Mouse (Mus musculus): ENCODE results near the gene Psmb8.

Gene Psmb8

DNA sequence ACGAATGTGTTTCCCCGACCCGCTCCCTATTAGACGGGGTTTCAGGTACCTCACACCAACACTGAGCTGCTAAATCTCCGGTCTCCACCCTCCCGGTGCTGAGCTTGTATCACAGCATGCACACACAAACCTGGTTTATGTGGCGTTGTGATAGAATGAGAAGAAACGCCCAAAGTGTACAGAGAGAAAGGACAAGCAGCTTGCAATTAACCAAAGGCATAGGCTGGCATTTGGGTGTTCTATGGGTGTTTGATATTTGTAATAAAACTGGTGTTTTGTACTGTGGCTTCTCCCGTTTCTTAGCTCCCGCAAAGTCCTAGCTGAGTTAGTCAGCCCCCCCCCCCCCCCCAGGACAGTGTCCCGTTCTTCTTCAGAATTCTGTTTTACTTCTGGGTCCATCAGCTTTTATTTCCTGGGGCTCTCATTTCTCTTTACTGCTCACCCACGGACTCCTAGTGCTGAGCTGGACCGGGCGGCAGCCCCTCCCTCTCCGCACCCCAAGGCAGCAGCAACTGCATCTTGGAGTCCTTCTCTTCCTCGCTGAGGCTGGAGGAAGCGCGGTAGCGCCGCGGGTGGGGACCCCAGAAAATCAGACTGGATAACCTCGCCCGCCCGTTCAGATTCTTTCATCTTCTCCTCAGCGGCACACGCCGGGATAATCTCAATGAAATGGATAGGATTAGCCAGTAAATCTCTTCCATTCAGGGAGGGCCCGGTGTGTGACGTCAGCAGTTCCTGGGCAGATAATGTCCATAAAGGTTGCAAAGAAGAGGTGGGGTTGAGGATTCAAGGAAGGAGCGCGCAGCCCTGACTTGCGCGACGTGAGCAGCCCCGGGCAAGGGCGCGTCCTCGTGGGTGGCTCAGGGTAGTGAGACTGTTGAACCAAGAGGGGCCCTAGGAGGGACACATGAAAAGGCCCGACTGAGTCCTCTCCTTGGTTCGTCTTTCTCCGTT is at the start of gene Psmb8:
TSS of gene Psmb8 (plus strand) at position 781 of the 954 bp plus-strand sequence.
- in situ Hi-C loops (cut with MboI; ENCODE audit: low pct_unique_long_range_greater_than_20kb in 1 of 2, low sequenced_read_pairs in 2 of 2, unreplicated experiment in 1 of 2) = loop anchor here in 1 of 2 experiments (10.0 kb wide), 1 partner anchor 122 kb away; no protein-coding TSS in a partner anchor

- in situ Hi-C loops (cut with MboI; ENCODE audit: low pct_unique_long_range_greater_than_20kb in 1 of 2, low sequenced_read_pairs in 2 of 2, unreplicated experiment in 1 of 2) = no loop called here
Observed at GRCm38 (mm10) chr17:34152923-34153322, 44.6 kb upstream of the Psmb8 start, which contains the start of gene H2-DMb1. Gene H2-DMb1 (plus strand): TSS chr17:34153072.

GRCm38 (mm10) chr17:34155534-34155933 is 42.0 kb upstream of the Psmb8 start:
- in situ Hi-C loops (cut with MboI; ENCODE audit: low pct_unique_long_range_greater_than_20kb in 1 of 2, low sequenced_read_pairs in 2 of 2, unreplicated experiment in 1 of 2) = no loop called here

- in situ Hi-C loops (cut with MboI; ENCODE audit: low pct_unique_long_range_greater_than_20kb in 1 of 2, low sequenced_read_pairs in 2 of 2, unreplicated experiment in 1 of 2) = loop anchor here in 1 of 2 experiments (10.0 kb wide), 1 partner anchor 90 kb away; no protein-coding TSS in a partner anchor
Observed at GRCm38 (mm10) chr17:34164202-34164895, 33.2 kb upstream of the Psmb8 start.

DNA sequence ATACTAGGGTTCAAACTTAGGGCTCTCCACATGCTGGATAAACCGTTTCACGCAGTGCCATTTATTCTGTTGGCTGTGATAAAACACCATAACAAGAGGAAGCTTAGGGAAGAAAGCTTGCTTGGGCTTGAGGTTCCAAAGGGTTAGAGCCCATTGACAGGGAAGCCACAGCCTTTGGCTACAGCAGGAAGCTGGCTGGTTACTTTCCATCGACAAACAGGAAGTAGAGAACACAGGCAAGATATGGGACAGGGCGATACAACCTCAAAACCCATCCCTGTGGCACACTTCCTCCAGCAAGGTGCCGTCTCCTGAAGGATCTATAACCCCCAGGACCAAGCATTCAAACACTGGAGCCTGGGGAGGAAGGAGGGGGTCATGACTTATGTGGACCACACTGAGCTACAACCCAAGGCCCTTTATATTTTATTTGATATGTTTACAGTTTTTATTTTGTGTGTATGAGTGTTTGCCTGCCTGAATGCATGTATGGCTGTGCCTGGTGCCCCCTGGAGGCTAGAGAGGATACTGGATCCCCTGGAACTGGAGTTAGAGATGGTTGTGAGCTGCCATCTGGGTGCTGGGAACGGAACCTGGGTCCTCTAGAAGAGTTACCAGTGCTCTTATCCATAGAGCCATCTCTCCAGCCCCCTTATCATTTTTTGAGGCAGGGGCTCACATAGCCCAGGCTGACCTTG is 32.3 kb upstream of the Psmb8 start:
- in situ Hi-C loops (cut with MboI; ENCODE audit: low pct_unique_long_range_greater_than_20kb in 1 of 2, low sequenced_read_pairs in 2 of 2, unreplicated experiment in 1 of 2) = loop anchor here in 1 of 2 experiments (10.0 kb wide), 1 partner anchor 90 kb away; no protein-coding TSS in a partner anchor

GRCm38 (mm10) chr17:34169279-34169678 is 28.2 kb upstream of the Psmb8 start:
- in situ Hi-C loops (cut with MboI; ENCODE audit: low pct_unique_long_range_greater_than_20kb in 1 of 2, low sequenced_read_pairs in 2 of 2, unreplicated experiment in 1 of 2) = loop anchor here in 1 of 2 experiments (10.0 kb wide), 1 partner anchor 94 kb away; no protein-coding TSS in a partner anchor

GRCm38 (mm10) chr17:34170487-34170876 is 27.0 kb upstream of the Psmb8 start:
- in situ Hi-C loops (cut with MboI; ENCODE audit: low pct_unique_long_range_greater_than_20kb in 1 of 2, low sequenced_read_pairs in 2 of 2, unreplicated experiment in 1 of 2) = loop anchor here in 1 of 2 experiments (5.0 kb wide), 1 partner anchor 88 kb away; no protein-coding TSS in a partner anchor

- in situ Hi-C loops (cut with MboI; ENCODE audit: low pct_unique_long_range_greater_than_20kb in 1 of 2, low sequenced_read_pairs in 2 of 2, unreplicated experiment in 1 of 2) = loop anchor here in 1 of 2 experiments (5.0 kb wide), 1 partner anchor 89 kb away; no protein-coding TSS in a partner anchor
Observed at GRCm38 (mm10) chr17:34170877-34171498, 26.5 kb upstream of the Psmb8 start.

GRCm38 (mm10) chr17:34172528-34172927 is 25.0 kb upstream of the Psmb8 start:
- in situ Hi-C loops (cut with MboI; ENCODE audit: low pct_unique_long_range_greater_than_20kb in 1 of 2, low sequenced_read_pairs in 2 of 2, unreplicated experiment in 1 of 2) = loop anchor here in 1 of 2 experiments (5.0 kb wide), 1 partner anchor 90 kb away; no protein-coding TSS in a partner anchor

GRCm38 (mm10) chr17:34174075-34174474 is 23.4 kb upstream of the Psmb8 start:
- in situ Hi-C loops (cut with MboI; ENCODE audit: low pct_unique_long_range_greater_than_20kb in 1 of 2, low sequenced_read_pairs in 2 of 2, unreplicated experiment in 1 of 2) = loop anchor here in 1 of 2 experiments (5.0 kb wide), 1 partner anchor 92 kb away; no protein-coding TSS in a partner anchor

DNA sequence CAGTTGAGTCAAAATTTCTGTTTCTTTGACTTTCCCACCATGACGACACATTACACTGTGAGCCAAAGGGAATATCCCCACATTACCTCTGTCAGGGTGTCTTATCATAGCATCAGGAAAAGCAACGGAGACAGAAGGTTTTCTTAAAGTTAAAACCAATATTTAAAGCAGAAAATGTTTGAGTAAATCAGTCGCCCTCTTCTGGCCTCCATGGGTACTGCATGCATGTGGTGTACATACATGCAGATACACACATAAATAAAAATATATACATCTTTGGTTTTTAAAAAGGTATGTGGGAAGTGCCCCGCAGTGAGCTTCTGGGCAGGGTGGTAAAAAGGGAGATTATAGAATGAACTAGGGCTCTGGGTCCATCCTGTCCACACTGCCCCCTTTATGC is 20.3 kb upstream of the Psmb8 start:
- in situ Hi-C loops (cut with MboI; ENCODE audit: low pct_unique_long_range_greater_than_20kb in 1 of 2, low sequenced_read_pairs in 2 of 2, unreplicated experiment in 1 of 2) = no loop called here

DNA sequence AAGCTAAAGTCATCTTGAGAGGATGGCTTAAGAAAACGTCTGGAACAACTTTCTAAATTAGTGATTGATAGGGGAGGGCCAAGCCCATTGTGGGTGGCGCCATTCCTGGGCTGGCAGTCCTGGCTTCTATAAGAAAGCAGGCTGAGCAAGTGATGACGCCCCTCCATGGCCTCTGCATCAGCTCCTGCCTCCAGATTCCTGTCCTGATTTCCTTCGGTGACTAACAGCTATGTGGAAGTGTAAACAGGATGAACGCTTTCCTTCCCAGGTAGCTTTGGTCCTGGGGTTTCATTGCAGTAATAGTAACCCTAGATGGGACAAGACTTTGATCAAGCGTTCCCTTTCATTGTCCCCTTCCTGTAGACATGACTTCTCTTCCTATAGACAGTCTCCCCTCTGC is 18.5 kb upstream of the Psmb8 start:
- in situ Hi-C loops (cut with MboI; ENCODE audit: low pct_unique_long_range_greater_than_20kb in 1 of 2, low sequenced_read_pairs in 2 of 2, unreplicated experiment in 1 of 2) = no loop called here

GRCm38 (mm10) chr17:34179913-34180859 is 17.3 kb upstream of the Psmb8 start:
- in situ Hi-C loops (cut with MboI; ENCODE audit: low pct_unique_long_range_greater_than_20kb in 1 of 2, low sequenced_read_pairs in 2 of 2, unreplicated experiment in 1 of 2) = no loop called here

GRCm38 (mm10) chr17:34183564-34184219 is 13.8 kb upstream of the Psmb8 start:
- in situ Hi-C loops (cut with MboI; ENCODE audit: low pct_unique_long_range_greater_than_20kb in 1 of 2, low sequenced_read_pairs in 2 of 2, unreplicated experiment in 1 of 2) = no loop called here

DNA sequence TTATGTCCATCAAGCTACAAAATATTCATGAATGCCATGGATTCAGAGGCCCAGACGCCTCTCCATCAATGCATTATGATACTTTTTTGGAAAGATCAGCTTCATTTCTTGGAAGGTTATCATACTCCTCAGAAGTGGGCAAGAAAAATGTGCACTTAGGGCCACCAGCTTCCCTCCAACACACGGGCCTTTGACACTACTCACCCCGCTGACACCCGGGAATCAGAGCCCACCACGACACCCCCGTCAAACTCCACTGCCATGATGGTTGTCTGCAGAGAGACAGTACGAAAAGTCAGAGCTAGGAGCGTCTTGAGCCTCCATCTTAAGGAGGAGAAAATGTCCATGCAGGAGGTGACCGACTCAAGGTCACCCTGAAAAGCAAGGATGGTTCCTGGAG is 12.0 kb upstream of the Psmb8 start:
- in situ Hi-C loops (cut with MboI; ENCODE audit: low pct_unique_long_range_greater_than_20kb in 1 of 2, low sequenced_read_pairs in 2 of 2, unreplicated experiment in 1 of 2) = no loop called here

- in situ Hi-C loops (cut with MboI; ENCODE audit: low pct_unique_long_range_greater_than_20kb in 1 of 2, low sequenced_read_pairs in 2 of 2, unreplicated experiment in 1 of 2) = no loop called here
Observed at GRCm38 (mm10) chr17:34186885-34187260, 10.6 kb upstream of the Psmb8 start.
